Mouse (Mus musculus): ENCODE results near the gene Gm44790.

Gm44790 gene

DNA sequence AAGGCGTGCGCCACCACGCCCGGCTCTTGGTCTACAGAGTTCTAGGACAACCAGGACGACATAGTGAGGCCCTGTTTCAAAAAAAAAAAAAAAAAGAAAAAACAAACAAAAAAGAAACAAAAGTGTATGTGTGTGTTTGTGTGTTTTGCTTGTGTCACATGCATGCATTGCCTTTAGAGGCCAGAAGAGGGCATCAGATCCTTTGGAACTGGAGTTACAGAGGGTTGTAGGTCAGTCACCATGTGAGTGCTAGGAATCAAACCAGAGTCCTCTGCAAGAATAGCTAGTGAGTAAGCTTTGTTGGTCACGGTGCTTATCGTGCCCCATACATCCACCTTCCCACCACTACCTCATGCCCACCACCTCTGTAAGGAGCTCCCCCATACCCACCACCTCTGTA lies 68.3 kb downstream of the Gm44790 start:
- peak; percentile 25 for DNase-seq (ENCODE audit: low read depth, low spot score)
- H3K27me3 ChIP-seq (ENCODE audit: control insufficient read depth, insufficient read depth, low read length, poor library complexity, severe bottlenecking): no peaks in the 10 kb centered on the region
- H3K36me3 ChIP-seq (ENCODE audit: control insufficient read depth, insufficient read depth, low read length, poor library complexity, severe bottlenecking): no peaks in the 10 kb centered on the region

All from splenic B cell, adult 2 months (primary cell).